In the genomic region with DNA sequence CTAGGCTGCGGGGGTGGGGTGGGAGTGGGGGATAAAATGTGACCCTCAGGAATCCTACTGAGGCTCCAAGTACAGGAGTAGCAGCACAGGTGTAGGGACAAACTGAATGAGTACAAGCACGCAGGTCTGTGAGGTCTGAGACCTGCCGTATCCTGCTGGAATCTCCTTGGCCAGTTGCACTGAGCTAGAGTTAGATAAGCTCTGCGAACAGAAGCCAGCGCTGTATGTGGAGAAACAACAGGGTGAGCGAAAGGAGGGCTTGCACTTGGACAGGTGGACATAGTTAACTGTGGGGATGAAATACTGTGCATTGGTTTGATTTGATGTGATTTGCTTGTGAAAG, we compare ENCODE assay signal across 10 mouse cellular contexts. TPM values are rescaled to one million over a fixed set of nuclear protein-coding genes. Genes with fewer than 3 reads are reported as not detected.
DNase-seq lines count a peak whose midpoint lies in the region; ATAC-seq and TF ChIP-seq lines count a peak whose summit lies in the region.
"Had no signal": no experiment of that assay in that cellular context is flagged by ENCODE, and none has a peak within 500 bp of the region (broad histone marks: within the 10 kb centered on the region; RNA-seq: fewer than 3 reads in every experiment).

No protein-coding gene starts in this region.

- no peaks in the 10 kb centered on the region for H3K36me3 ChIP-seq in kidney, adult 2 months (ENCODE audit: control insufficient read depth, insufficient read depth, low read length)
- H3K36me3 ChIP-seq in forebrain, embryonic 16.5 days (ENCODE audit: control insufficient read depth, insufficient read depth), result no peaks in the 10 kb centered on the region
- H3K36me3 ChIP-seq in midbrain, embryonic 13.5 days, result no peaks in the 10 kb centered on the region

- WGBS in kidney, adult 2 months, result 4% methylated on average over 6 of the region's 6 CpGs
- WGBS in forebrain, embryonic 16.5 days, result 0% methylated on average over 6 of the region's 6 CpGs
- 0% methylated on average over 6 of the region's 6 CpGs for WGBS in midbrain, embryonic 13.5 days

- H3K4me2 ChIP-seq in forebrain, embryonic 16.5 days (ENCODE audit: low read length), result peak overlapping the region; percentile 61
- H3K4me2 ChIP-seq in midbrain, embryonic 13.5 days (replicated peaks), result peak overlapping the region; percentile 76

- no peak for TF ChIP-seq CTCF in kidney, adult 2 months (conservative IDR thresholded peaks at IDR 0.05; ENCODE audit: insufficient read depth, insufficient read length, low read depth, low read length)

- H3K4me1 ChIP-seq in kidney, adult 2 months (ENCODE audit: control insufficient read depth, insufficient read depth, low read length), result no peaks in the 10 kb centered on the region
- peaks cover 10% of the 10 kb centered on the region for H3K4me1 ChIP-seq in forebrain, embryonic 16.5 days (replicated peaks; ENCODE audit: control insufficient read depth, insufficient read depth, low read length)
- peaks cover 24% of the 10 kb centered on the region for H3K4me1 ChIP-seq in midbrain, embryonic 13.5 days (replicated peaks)

- H3K4me3 ChIP-seq in kidney, adult 2 months (ENCODE audit: insufficient read depth, low read depth, low read length), result no peak overlapping the region
- H3K4me3 ChIP-seq in forebrain, embryonic 16.5 days (replicated peaks; ENCODE audit: low read length), result peak overlapping the region; percentile 75
- H3K4me3 ChIP-seq in midbrain, embryonic 13.5 days (replicated peaks), result peak overlapping the region; percentile 64

- DNase-seq in kidney, postnatal 4 days, result peak; percentile 4 to 15
- DNase-seq in kidney, adult 2 months, result no peak
- DNase-seq in embryo, embryonic 11 days, result peak; percentile 56
- DNase-seq in adipocyte (ENCODE audit: low spot score), result no peak
- DNase-seq in adrenal gland, adult 2 months, result no peak
- no peak for DNase-seq in urinary bladder, postnatal 10 days (ENCODE audit: low spot score)
- DNase-seq: heart, postnatal 36 days had no signal

- H3K27me3 ChIP-seq in kidney, adult 2 months (replicated peaks; ENCODE audit: control insufficient read depth, insufficient read depth, low read length), result no peaks in the 10 kb centered on the region
- H3K27me3 ChIP-seq in forebrain, embryonic 16.5 days (replicated peaks; ENCODE audit: control insufficient read depth, insufficient read depth, low read length), result no peaks in the 10 kb centered on the region
- no peaks in the 10 kb centered on the region for H3K27me3 ChIP-seq in midbrain, embryonic 13.5 days

- TF ChIP-seq POLR2A in kidney, adult 2 months (IDR thresholded peaks at IDR 0.05; ENCODE audit: low read depth, low read length), result no peak

- no peak overlapping the region for H3K27ac ChIP-seq in kidney, adult 2 months (ENCODE audit: insufficient read depth, low read depth, low read length)
- H3K27ac ChIP-seq in forebrain, embryonic 16.5 days (ENCODE audit: low read length), result peak overlapping the region; percentile 90
- H3K27ac ChIP-seq in midbrain, embryonic 13.5 days, result peak overlapping the region; percentile 95

- no peaks in the 10 kb centered on the region for H3K9me3 ChIP-seq in forebrain, embryonic 16.5 days (ENCODE audit: control insufficient read depth, low read length)
- no peaks in the 10 kb centered on the region for H3K9me3 ChIP-seq in midbrain, embryonic 13.5 days

- peak overlapping the region; percentile 98 for H3K9ac ChIP-seq in forebrain, embryonic 16.5 days (replicated peaks; ENCODE audit: low read depth, low read length)
- H3K9ac ChIP-seq in midbrain, embryonic 13.5 days (replicated peaks), result peak overlapping the region; percentile 90

- ATAC-seq in forebrain, embryonic 16.5 days, result peak; percentile 51
- peak; percentile 80 for ATAC-seq in midbrain, embryonic 13.5 days

RNA-seq across cellular contexts. Expression of a gene that starts 1.0 kb away (rescaled TPM):
- not detected in 2 replicates for polyA plus RNA-seq in kidney, adult 2 months (2012; rRNA removed)
- 29.0 and 32.6 TPM in 2 replicates for polyA plus RNA-seq in forebrain, embryonic 16.5 days (2015; fragmentation: Nextera tagmentation; extraction: Ambion mirVana)
- 18.4 and 18.7 TPM in 2 replicates for polyA plus RNA-seq in midbrain, embryonic 13.5 days (2015; fragmentation: Nextera tagmentation; extraction: Ambion mirVana)
- under 1 TPM in 1 of 2 experiments, not detected in 1; 0.26 TPM for total RNA-seq in adrenal gland, adult 2 months (2021)
- polyA plus RNA-seq in adrenal gland, adult 2 months (2012; rRNA removed), result 0.03 and 0.04 TPM in 2 replicates
- total RNA-seq: heart, postnatal 36 days; megakaryocyte-erythroid progenitor cell, adult 5-6 weeks had no signal

Comparison
In these comparisons a context has a peak if more than half of its experiments do, and no peak if none do; other contexts are left out.
1. DNase-seq: peak in kidney, postnatal 4 days (2 of 2) and embryo, embryonic 11 days (single experiment); none in kidney, adult 2 months (single experiment), adipocyte (single experiment), adrenal gland, adult 2 months (single experiment) and urinary bladder, postnatal 10 days (single experiment).
2. RNA of a gene that starts 1.0 kb away (polyA plus RNA-seq): 29.0 to 32.6 TPM in forebrain, embryonic 16.5 days and 18.4 to 18.7 TPM in midbrain, embryonic 13.5 days; 0.03 to 0.04 TPM in adrenal gland, adult 2 months and not detected in kidney, adult 2 months; every median in the first group is over 10 times any median in the second.